Mouse (Mus musculus) hindbrain, embryonic 16.5 days (tissue): ENCODE results near the gene Tuba4a. TPM values are rescaled to one million over a fixed set of nuclear protein-coding genes. Genes with fewer than 3 reads are reported as not detected.
A peak's percentile ranks its signal among the peaks of the same experiment; 100 is the strongest.

Source experiments
- ATAC-seq: fragments of 200-750 bp; cut with Nextera tagmentation; 2 replicates; pipeline ENCODE4 v1.8.0; 2017; ENCODE audit warnings: moderate TSS enrichment, moderate library complexity
- H3K27ac ChIP-seq: fragments of 300-500 bp; sonication (generic); 2 replicates; pipeline ENCODE4 v1.5.1; 2014; ENCODE audit warnings: low read depth, mild to moderate bottlenecking, control low read depth, low read length, moderate library complexity
- H3K27me3 ChIP-seq: fragments of 300-500 bp; sonication (generic); replicated peaks from 2 replicates; pipeline ENCODE4 v1.6.1; 2014; ENCODE audit warnings: low read length; ENCODE audit not compliant: control insufficient read depth, insufficient read depth
- H3K36me3 ChIP-seq: fragments of 300-500 bp; sonication (generic); 2 replicates; pipeline ENCODE4 v1.6.1; 2014; ENCODE audit warnings: mild to moderate bottlenecking, low read length, moderate library complexity, mixed read lengths; ENCODE audit not compliant: control insufficient read depth, insufficient read depth
- H3K4me1 ChIP-seq: fragments of 300-500 bp; sonication (generic); 2 replicates; pipeline ENCODE4 v1.6.1; 2014; ENCODE audit warnings: low read depth, low read length; ENCODE audit not compliant: control insufficient read depth, insufficient read depth
- H3K4me2 ChIP-seq: fragments of 300-500 bp; sonication (generic); 2 replicates; pipeline ENCODE4 v1.6.1; 2014; ENCODE audit warnings: mild to moderate bottlenecking, low read length, control low read depth, moderate library complexity
- H3K4me3 ChIP-seq: fragments of 300-500 bp; sonication (generic); 2 replicates; pipeline ENCODE4 v1.5.1; 2014; ENCODE audit warnings: mild to moderate bottlenecking, low read length, control low read depth, moderate library complexity
- H3K9ac ChIP-seq: fragments of 300-500 bp; sonication (generic); 2 replicates; pipeline ENCODE4 v1.6.1; 2014; ENCODE audit warnings: low read depth, mild to moderate bottlenecking, control low read depth, low read length, moderate library complexity
- H3K9me3 ChIP-seq: fragments of 300-500 bp; sonication (generic); 2 replicates; pipeline ENCODE4 v1.6.1; 2014; ENCODE audit warnings: mild to moderate bottlenecking, low read length, moderate library complexity; ENCODE audit not compliant: control insufficient read depth
- WGBS: fragments of 180-500 bp; shearing (Covaris S2); extraction: QIAGEN DNeasy Blood & Tissue Kit; methylation state at CpG from one replicate; pipeline ENCODE4 v1.1.7; 2014; 5-methylcytosine and 5-hydroxymethylcytosine counted together
- polyA plus RNA-seq: library from polyadenylated mRNA; unstranded; fragments of >200 nt; fragmentation: Nextera tagmentation; extraction: Ambion mirVana; gene quantifications from 2 replicates; pipeline ENCODE4 v1.2.1, GENCODE M21; 2015

The Tuba4a gene
- polyA plus RNA-seq, 1 experiment from 2014 or later, result 74.1 TPM

DNA sequence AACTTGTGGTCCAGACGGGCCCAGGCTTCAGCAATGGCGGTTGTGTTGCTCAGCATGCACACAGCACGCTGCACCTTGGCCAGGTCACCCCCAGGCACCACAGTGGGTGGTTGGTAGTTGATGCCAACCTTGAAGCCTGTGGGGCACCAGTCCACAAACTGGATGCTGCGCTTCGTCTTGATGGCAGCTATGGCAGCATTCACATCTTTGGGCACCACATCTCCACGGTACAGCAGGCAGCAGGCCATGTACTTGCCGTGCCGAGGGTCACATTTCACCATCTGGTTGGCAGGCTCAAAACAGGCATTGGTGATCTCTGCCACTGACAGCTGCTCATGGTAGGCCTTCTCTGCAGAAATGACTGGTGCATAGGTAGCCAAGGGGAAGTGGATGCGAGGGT lies 3.9 kb downstream of the Tuba4a start:
- no peak overlapping the region for H3K9ac ChIP-seq
- H3K4me1 ChIP-seq, result peaks cover 25% of the 10 kb centered on the region
- ATAC-seq, result no peak
- H3K9me3 ChIP-seq, result no peaks in the 10 kb centered on the region
- peaks cover 21% of the 10 kb centered on the region for H3K36me3 ChIP-seq
- H3K27ac ChIP-seq, result no peak overlapping the region
- no peak overlapping the region for H3K4me3 ChIP-seq
- WGBS, result 92% methylated on average over 9 of the region's 9 CpGs
- peaks cover 13% of the 10 kb centered on the region for H3K27me3 ChIP-seq
- no peak overlapping the region for H3K4me2 ChIP-seq

GRCm38 (mm10) chr1:75214886-75215285 lies 4.8 kb downstream of the Tuba4a start:
- no peak overlapping the region for H3K4me3 ChIP-seq
- peaks cover 30% of the 10 kb centered on the region for H3K4me1 ChIP-seq
- no peak overlapping the region for H3K4me2 ChIP-seq
- no peak for ATAC-seq
- peaks cover 7% of the 10 kb centered on the region for H3K27me3 ChIP-seq
- H3K27ac ChIP-seq, result no peak overlapping the region
- peaks cover 21% of the 10 kb centered on the region for H3K36me3 ChIP-seq
- H3K9ac ChIP-seq, result no peak overlapping the region
- no peaks in the 10 kb centered on the region for H3K9me3 ChIP-seq
- WGBS, result 68% methylated on average over 5 of the region's 5 CpGs

- Histone ChIP-seq H3K9me3 (no peaks in the 10 kb centered on the region), H3K4me1 (peaks cover 33% of the 10 kb centered on the region), H3K27me3 (peaks cover 7% of the 10 kb centered on the region), H3K4me3 (no peak overlapping the region), H3K9ac (no peak overlapping the region), H3K4me2 (no peak overlapping the region), H3K27ac (no peak overlapping the region; the same call in 1 of the 2 replicates), H3K36me3 (peaks cover 21% of the 10 kb centered on the region)
- ATAC-seq, result no peak
- WGBS, result 73% methylated on average over 2 of the region's 2 CpGs
Observed at GRCm38 (mm10) chr1:75214442-75214841, 5.2 kb downstream of the Tuba4a start.

- Histone ChIP-seq H3K27ac (no peak overlapping the region), H3K4me3 (no peak overlapping the region), H3K36me3 (peaks cover 21% of the 10 kb centered on the region), H3K9ac (no peak overlapping the region), H3K9me3 (no peaks in the 10 kb centered on the region), H3K4me2 (no peak overlapping the region), H3K4me1 (peaks cover 32% of the 10 kb centered on the region), H3K27me3 (peaks cover 7% of the 10 kb centered on the region)
- no peak for ATAC-seq
- 92% methylated on average over 7 of the region's 7 CpGs for WGBS
Observed at GRCm38 (mm10) chr1:75213096-75213495, 6.6 kb downstream of the Tuba4a start.

GRCm38 (mm10) chr1:75212542-75212941 lies 7.1 kb downstream of the Tuba4a start:
- Histone ChIP-seq H3K27ac (no peak overlapping the region), H3K9me3 (no peaks in the 10 kb centered on the region), H3K4me1 (peaks cover 31% of the 10 kb centered on the region), H3K4me2 (no peak overlapping the region), H3K36me3 (peaks cover 21% of the 10 kb centered on the region), H3K27me3 (peaks cover 7% of the 10 kb centered on the region), H3K9ac (no peak overlapping the region), H3K4me3 (no peak overlapping the region)
- 88% methylated on average over 4 of the region's 4 CpGs for WGBS
- ATAC-seq, result no peak

DNA sequence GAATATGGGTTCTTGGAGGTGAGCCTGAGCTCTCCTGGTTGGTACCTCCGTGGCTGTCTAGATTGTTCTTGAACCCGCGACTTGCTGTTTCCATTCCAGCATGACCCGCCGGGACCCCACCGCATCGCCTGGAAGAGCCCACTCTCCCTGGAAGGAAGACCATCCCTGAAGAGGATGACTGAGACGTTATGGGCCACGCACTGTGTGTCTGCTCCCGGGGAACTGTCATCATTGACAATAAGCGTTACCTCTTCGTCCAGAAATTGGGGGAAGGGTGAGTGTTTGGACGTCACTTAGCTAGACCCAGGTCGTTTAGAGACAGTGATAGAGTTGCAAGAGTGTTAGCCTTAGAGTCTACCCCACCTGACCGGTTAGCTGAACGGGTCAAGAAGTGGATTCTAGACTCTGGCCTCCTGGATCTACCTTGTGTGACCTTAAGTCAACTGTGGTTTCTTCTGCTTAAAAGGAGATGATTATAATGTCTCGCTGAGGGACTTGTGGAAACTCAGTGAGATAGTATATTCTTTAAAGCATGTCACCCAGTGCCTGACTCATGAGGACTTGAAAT lies 8.4 kb downstream of the Tuba4a start:
- peaks cover 31% of the 10 kb centered on the region for H3K4me1 ChIP-seq
- 11% methylated on average over 17 of the region's 17 CpGs for WGBS
- H3K27me3 ChIP-seq, result no peaks in the 10 kb centered on the region; the same call in 1 of the 2 replicates
- H3K36me3 ChIP-seq, result peaks cover 21% of the 10 kb centered on the region
- H3K27ac ChIP-seq, result no peak overlapping the region
- ATAC-seq, result peak; percentile 21
- peak overlapping the region; percentile 59 for H3K4me3 ChIP-seq
- H3K9ac ChIP-seq, result peak overlapping the region; percentile 80
- H3K4me2 ChIP-seq, result peak overlapping the region; percentile 93
- no peaks in the 10 kb centered on the region for H3K9me3 ChIP-seq

GRCm38 (mm10) chr1:75210136-75211087 lies 9.3 kb downstream of the Tuba4a start, which contains the start of the genes Glb1l and Stk16:
Gene Glb1l (minus strand): TSS chr1:75210813.
Gene Stk16 (plus strand): TSS chr1:75210838.
- Histone ChIP-seq H3K27ac (no peak within 1 kb of the TSS; the same call in 1 of the 2 replicates), H3K9me3 (no peaks in the 10 kb centered on the region), H3K4me1 (peaks cover 31% of the 10 kb centered on the region), H3K4me2 (peak within 1 kb of the TSS; percentile 93), H3K27me3 (no peaks in the 10 kb centered on the region), H3K9ac (peak within 1 kb of the TSS; percentile 80), H3K36me3 (peaks cover 21% of the 10 kb centered on the region), H3K4me3 (peak within 1 kb of the TSS; percentile 59)
- peak; percentile 94 for ATAC-seq
- 6% methylated on average over 42 of the region's 42 CpGs for WGBS

GRCm38 (mm10) chr1:75208967-75209678 lies 10.5 kb downstream of the Tuba4a start:
- Histone ChIP-seq H3K9me3 (no peaks in the 10 kb centered on the region), H3K4me2 (peak overlapping the region; percentile 54), H3K9ac (peak overlapping the region; percentile 20), H3K36me3 (peaks cover 13% of the 10 kb centered on the region), H3K27ac (no peak overlapping the region), H3K4me1 (peaks cover 31% of the 10 kb centered on the region), H3K4me3 (peak overlapping the region; percentile 32), H3K27me3 (no peaks in the 10 kb centered on the region)
- WGBS, result 9% methylated on average over 34 of the region's 34 CpGs
- ATAC-seq, result no peak

- 100% methylated on average over 1 of the region's 1 CpGs for WGBS
- Histone ChIP-seq H3K27me3 (no peaks in the 10 kb centered on the region), H3K4me3 (no peak overlapping the region), H3K9ac (no peak overlapping the region), H3K4me2 (no peak overlapping the region), H3K4me1 (no peaks in the 10 kb centered on the region), H3K27ac (no peak overlapping the region), H3K9me3 (no peaks in the 10 kb centered on the region), H3K36me3 (peaks cover 11% of the 10 kb centered on the region)
- ATAC-seq, result no peak
Observed at GRCm38 (mm10) chr1:75201236-75201635, 18.4 kb downstream of the Tuba4a start.
